Mouse (Mus musculus): ENCODE results near the gene Rbfox1.

Rbfox1 gene

DNA sequence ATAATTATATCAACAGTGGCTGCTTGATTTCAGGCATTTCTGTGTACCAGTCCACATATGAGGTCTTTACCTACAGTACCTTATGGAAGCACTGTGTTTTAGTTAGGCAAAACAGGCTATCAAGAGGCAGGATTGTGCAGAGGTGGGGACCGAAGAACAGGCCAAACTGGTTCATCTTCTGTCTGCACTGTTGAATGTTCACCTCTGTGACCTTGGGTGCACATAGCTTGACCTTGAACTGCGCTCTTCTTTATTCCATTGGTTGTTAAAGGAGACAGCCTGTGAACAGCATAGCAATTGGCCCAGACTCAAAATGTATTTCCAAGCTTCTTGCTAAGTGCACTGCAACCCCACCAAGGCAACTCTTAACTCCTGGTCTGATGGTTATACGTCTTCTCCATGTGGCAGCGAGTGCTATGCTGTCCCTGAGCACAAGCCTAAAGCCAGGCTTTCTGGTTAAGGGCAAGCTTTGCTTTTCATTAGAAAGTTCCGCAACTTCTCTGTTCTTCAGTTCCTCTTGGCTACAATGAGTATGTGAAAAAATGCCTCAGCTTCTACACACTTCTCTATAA lies 1196.6 kb downstream of the Rbfox1 start:
- ATAC-seq (ENCODE audit: low TSS enrichment), result no peak

DNA sequence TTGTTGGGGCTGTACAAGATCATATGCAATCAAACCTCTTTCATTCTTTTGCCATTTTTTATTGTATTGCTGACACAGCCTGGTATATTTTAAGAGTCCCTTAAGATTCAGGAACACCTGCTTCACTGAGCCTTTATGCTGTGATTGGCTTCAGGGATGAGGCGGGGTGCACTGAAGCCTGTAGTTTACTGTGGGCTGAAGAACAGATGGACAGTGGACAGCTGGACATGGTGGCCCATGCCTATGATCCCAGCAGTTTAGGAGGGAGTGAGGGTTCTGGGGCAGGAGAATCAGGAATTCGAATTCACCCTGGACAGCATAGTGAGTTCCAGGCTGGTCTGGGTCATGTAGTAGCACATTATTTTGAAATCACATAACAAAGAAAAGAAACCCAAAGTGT lies 1198.8 kb downstream of the Rbfox1 start:
- no peak for ATAC-seq (ENCODE audit: low TSS enrichment)

DNA sequence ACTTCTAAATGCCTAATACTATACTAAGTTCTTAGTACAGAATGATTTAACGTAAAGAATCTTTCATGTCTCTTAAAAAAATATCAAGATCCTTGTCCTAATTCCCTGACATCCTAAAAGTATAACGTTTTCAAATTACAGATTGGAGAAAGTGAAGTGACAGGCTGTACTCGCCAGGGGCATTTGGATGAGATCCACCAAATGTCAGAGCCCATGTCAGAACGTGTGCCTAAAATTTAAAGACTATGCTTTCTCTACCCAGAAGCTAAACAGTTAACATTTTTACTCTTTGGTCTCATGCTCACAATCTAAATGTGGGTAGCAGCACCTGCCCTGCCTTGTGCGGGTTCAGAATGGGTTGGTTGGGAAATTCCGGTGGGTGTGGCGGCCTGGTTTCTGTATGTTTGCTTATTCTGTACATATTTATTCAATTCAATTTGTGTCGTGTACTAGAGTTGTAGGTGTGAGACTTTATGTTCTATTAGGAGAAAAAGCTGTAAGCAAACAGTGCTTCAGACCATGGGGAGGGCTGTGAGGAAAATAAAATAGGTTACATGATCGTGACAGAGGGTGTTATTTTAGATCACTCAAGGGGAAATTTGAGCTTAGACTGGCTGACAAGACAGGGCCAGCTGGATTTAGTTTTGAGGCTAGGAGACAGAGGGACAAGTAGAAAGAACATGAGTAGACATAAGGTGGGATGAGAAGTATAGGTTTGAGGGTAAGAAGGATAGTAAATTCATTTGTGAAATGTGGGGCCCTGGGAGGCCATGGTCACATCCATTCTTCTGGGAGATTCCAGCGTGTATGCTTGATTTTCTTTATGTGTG lies 1203.7 kb downstream of the Rbfox1 start:
- peak; percentile 22; the same call in 1 of the 2 replicates for ATAC-seq (ENCODE audit: low TSS enrichment)

DNA sequence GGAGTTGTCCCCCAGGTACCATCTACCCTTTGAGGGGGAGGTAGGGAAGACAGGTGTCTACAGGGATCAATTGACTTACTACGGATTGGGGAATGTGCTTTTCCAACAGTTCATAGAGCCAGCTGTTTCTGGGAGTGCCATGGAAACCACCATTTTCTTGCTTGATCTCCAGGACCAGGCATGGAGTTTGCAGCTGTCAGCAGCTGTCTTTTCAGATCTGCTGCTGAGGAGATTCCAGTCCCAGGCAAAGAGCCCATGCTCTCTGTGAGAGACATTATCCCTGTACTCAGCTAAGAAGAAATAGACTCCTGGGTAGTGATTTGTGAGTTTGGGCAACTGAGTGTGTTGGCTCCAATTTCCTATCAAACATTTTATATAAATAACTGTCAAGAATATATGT lies 1204.3 kb downstream of the Rbfox1 start:
- ATAC-seq (ENCODE audit: low TSS enrichment), result no peak

DNA sequence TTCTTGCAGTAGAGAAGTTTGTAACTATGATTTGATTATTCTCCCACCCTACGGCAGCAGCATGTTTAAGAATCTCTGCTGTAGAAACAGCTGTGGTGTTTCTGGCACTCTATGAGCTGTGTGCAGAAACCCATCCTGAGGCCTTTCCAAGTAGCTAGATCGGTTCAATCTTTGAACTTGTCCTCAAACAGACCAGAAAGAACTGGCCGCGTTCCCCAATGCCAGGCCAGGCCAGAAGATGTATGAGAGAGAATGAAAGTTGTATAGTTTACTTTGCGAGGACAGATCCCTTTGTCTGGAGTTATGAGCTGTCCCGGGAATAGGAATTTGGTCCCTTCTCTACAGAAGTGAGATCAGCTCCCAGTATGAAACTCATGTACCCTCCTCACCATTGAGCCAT lies 1205.0 kb downstream of the Rbfox1 start:
- ATAC-seq (ENCODE audit: low TSS enrichment), result no peak

DNA sequence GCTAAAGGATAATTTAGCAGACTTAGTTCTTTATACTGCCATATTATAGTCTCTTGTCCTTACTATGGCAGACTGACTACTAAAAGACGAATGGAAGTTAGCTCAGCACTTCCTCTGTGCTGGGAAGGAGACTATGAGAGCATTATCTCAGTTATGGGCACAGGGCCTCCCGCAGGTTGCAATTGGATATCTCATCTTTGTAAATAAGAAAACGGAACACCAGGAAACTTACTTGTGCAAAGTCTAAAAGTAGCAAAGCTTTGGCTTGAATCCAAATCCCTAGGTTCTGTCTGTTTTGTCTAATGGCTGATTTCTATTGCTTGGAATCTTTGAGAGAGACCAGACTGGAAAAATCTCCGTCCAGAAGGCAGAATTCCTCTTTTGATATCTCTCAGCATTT lies 1207.7 kb downstream of the Rbfox1 start:
- no peak for ATAC-seq (ENCODE audit: low TSS enrichment)

DNA sequence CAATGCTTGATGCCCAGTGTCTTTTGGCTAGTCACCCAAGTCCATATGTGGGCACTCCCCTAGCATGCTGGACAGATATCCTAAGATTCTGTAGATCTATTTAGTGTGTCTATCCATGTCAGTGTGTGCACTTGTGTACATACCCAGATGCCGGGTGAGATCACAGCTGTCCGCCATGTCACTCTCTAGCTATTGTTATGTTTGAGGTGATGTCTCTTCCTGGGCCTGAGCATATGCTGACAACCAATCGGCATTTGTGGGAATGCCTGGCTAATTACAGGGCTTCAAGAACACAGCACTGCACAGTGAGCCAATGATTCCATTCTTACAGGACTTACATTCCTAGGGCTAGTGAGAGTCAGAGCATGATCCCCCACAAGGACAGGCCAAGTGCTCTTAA lies 1208.5 kb downstream of the Rbfox1 start:
- ATAC-seq (ENCODE audit: low TSS enrichment), result no peak

DNA sequence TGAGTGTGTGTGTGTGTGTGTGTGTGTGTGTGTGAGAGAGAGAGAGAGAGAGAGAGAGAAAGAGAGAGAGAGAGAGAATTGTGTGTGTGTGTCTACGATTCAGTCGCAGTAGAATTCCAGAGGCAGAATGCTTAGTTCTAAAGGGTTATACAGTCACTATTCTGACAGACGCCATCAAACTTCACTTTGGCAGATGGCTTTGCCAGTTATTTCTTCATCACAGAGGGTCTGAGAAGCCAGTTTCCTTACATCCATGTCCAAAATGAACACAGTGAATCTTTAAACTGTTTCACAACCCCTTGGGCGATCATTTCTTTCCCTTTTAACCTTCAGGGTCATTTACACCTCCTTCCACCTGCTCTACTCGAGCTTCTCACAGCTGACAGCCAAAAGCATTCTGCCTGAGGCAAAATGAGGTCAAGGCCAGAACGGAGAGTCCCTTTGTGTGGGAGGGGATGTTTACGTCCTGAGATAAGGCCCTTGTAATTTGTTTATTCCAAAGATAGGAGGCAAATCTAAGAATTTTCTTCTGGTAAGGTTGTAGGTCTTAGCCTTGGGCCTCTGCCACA lies 1209.1 kb downstream of the Rbfox1 start:
- ATAC-seq (ENCODE audit: low TSS enrichment), result no peak

DNA sequence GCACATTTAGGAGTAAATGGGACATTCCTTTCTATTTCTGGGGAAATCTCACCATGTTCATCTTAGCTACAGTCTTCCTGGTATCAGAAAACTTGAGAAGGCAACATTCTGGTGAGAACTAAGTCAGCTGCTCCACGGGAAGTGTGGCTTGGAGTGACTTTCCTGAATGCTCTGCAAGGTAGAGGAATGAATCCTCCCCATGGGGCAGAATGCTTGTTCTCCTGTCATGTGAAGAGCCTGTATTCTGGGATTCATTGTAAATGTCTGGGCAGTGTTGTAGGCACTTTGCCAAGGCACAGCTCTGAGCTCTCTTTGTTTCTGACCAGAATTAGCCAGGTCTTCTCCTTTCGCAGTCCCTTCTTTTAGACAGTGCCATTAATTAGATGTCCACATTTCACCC lies 1211.9 kb downstream of the Rbfox1 start:
- ATAC-seq (ENCODE audit: low TSS enrichment), result peak; percentile 52

DNA sequence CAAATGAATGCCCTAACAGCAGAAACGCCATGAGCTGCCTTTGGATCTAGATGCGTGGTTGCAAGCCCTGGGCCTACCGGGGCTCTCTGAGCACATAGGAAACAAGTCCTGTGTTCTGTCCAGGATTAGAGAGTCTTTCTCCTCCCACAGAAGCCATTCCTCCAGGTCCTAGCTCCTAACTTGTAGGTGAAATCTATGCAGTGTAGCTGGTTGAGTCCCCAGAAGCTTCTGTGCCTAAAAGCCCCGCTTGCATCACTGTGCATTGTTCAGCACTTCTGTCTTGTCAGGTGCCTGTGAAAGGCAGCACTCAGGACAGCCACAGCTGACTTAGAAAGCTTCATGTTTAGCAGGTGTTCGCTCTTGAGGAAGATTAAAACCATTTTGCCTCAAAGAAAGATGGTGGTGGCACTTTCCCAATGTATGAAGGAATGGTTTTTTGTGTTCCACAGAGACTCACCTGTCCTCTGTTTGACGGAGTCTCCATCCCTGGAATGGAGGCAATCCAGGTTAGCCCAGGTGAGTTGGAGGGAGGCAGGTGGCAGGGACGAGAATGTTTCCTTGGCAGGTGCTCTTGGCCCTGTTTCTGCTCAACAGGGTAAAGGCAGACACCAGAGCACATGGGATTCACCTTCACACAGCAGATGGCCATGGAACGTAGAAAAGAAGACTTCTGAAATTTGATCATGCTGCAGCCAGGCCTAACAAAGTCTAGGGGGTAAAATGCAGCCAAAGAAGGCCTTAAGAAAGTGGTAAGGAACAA lies 1213.0 kb downstream of the Rbfox1 start:
- no peak for ATAC-seq (ENCODE audit: low TSS enrichment)

DNA sequence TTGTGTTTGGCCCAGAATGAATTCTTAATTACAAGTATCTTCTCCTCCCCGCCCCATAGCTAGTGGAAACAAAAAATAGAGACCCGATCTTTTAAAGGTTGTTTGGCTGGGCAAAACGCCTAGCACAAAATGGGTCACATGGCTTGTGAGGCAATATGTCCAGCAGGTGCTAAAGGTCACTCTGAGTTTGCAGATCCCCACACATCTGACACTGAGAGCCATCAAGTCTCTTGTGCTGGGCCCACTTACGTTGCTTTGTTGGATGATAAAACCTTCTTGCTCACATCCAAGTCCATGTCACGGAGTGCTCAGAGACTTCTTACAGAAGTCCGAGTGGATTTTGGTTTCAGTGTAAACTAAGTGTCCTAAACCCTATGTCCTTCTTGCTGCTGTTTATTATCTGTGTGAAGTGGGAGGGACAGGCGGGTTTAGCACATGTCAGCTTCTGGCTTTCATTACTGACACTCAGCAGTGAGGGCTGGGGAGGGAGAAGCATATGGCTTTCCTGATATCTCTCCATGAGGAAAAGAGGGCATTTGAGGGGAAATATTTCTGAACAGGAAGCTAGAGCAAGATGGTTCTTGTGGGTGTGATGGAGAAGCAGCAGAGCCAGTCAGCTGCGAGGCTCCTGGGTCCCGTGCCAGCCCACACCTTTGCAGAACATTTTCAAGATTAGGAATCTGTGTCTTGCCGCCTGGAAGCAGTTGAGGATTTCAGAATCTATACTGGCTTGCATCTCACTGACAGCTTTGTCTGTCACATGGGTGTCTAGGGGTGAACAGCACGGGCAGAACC lies 1214.5 kb downstream of the Rbfox1 start:
- ATAC-seq (ENCODE audit: low TSS enrichment), result peak; percentile 78

DNA sequence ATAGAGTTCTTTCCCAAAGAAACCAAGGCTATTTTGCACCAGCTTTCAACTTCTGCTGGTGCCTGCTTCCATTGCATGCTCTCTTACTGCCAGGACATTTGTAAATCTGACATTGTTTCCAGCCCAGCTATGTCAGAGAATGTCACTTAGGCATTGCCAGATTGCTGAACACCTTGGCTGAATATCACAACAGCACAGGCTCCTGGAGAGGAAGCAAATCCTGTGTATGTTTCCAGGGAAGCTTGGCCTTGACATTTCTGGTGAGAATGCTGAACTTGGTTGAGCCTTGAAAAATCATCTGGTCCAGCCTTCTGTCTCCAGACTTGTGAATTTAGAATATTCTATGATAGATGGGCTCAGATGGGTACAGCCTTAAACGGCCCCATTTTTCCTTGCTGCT lies 1217.3 kb downstream of the Rbfox1 start:
- ATAC-seq (ENCODE audit: low TSS enrichment), result no peak

DNA sequence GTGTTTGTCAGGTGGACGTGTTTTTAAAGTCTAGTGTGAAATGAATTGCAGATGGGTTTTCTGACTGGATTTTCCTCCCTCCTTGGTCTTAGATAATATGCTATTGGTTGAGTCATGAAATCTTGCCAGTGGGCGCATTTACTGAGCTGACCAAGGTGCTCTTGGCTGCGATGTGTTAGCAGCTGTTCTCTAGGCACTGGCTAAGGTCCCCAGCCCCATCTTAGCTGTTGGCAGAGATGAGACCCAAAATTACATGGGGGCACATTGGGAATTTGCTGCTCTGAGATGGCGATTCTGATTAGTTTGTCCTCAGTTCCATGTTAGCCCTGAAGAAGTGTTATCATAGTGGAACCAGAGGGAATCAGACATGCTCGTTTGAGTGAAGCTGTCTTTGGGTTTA lies 1218.1 kb downstream of the Rbfox1 start:
- ATAC-seq (ENCODE audit: low TSS enrichment), result no peak

DNA sequence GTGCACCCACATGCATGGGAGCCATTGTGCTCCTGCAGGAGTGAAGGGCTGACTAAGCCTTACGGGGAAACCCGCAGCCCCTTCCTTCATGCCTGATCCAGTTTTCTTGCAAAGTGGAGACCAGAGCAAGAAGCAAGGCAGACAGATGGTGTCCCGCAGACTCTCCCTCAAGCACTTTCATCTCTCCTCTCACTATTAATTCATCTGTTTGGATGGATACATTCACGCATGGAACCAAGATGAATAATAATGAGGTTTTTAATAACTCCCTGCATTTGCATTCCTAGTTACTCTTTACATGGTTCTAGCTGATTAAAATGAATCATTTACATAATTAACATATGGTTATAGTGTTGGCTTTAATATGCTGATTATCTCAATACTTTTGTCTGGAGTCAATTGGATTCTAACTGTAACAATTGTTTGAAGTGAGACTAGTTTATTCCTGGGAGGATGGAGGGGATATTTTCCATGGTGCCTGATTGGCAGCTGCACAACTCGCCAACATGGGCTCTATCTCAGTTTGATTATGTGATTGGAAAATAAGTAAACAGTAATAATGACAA lies 1221.4 kb downstream of the Rbfox1 start:
- ATAC-seq (ENCODE audit: low TSS enrichment), result no peak

DNA sequence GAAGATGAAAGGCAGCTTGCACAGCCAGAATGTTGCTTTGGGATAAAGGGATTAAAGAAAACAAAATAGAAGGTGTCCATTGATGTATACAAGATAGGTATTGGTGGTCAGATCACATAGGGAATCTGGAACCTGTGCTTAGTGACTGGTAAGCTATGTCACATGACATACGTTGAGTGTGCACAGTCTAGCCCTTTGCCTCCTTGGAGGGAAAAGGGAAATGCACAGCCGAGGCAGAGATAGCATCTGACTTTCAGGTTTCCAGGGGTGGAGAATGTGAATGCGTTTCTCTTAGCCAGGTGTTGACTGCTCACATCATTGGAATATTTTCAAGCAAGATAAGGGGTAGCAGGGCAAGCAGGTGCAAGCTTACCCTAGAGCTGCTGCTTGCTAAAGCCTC lies 1230.8 kb downstream of the Rbfox1 start:
- no peak for ATAC-seq (ENCODE audit: low TSS enrichment)

DNA sequence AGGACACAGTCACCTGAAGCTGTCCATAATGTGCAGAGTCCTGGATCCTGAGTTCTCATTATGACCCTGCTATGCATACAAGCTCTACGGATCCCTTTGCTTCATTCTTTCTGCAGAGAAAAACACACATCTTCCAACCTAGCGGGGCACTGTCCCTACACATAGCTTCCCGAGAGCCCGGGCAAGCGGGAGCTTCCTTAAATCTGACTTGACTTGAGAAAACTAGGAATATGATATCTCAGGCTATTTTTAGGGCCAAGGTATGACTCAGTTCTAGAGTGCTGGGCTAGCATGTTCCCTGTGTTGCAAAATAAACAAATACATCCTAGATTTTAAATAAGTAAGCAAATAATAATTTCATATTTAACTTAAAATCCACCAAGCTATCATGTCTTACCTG lies 1244.4 kb downstream of the Rbfox1 start:
- 0 out of 2 replicates have a peak, but pooled peaks have one; percentile 24 for ATAC-seq (ENCODE audit: low TSS enrichment)

DNA sequence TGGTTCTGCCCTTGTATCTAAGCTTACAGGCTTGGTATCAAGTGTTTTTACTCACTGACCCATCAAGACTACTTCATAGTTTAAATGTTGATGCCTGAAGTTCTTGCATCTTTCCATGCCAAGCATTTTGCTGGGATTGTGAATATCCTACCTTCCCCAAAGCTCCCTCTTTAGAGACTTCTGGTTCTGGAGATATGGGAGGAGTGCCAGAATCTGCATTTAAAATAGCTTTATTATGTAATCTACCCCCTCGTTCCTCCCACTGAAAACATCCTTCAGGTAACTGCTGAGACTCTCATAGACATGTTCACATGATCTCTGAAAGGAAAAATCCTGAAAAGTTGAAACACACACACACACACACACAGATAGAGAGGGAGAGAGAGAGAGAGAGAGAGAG lies 1247.3 kb downstream of the Rbfox1 start:
- ATAC-seq (ENCODE audit: low TSS enrichment), result no peak

DNA sequence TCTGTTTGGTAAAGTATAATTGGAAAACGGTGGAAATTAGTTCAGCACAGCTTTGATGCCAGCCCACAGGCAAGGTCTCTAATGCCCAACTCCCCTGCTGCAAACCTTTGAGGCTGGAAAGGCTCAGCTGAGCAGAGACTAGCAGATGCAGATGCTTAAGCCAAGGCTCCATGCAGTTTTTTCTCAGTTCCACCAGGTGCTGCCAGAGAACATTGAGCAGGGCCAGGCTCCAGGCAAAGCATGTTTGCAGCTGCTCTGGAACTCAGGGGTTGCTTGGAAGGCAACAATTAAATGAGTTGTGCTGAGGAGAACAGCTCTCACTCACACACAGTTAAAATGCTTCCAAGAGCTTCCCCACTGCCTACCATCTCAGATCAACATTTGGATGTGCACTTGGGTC lies 1251.8 kb downstream of the Rbfox1 start:
- ATAC-seq (ENCODE audit: low TSS enrichment), result peak; percentile 76

DNA sequence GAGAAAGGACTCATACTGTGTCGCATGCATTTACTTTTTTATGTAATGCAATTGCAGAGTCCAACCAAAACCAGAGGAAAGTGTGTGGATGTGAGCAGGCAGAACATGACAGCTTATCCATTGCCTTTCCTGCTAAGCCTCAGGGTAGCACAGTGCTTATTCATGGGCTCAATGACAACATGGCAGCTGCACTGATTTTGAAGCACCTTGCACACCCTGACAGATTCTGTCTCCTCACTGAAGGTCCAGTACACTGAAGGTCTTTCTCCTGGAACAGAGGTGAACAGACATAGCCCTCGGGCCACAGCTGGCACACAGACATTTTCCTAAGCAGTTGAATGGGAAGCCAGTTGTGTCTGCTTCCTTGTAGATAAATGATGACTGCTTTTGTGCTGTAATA lies 1254.3 kb downstream of the Rbfox1 start:
- ATAC-seq (ENCODE audit: low TSS enrichment), result no peak

DNA sequence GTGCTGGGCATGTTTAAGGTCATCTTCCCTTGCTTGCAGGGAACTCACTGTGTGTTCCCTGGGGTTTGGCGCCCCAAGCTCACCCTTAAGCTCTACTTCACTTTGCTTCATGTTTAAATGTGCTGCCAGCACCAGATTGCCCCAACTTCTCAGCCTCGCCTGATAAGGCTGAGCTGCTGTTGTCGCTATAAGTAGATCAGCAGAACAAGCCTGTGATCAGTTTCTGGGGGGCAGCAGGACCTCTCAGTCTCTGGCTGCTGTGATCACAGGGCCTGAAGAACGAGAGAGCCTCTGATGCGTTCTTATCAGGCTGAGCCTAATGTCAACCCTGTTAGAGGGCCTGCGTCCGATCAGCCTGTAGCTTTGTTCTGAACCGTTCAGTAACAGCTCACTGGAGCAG lies 1255.8 kb downstream of the Rbfox1 start:
- peak; percentile 18; the same call in 1 of the 2 replicates for ATAC-seq (ENCODE audit: low TSS enrichment)

DNA sequence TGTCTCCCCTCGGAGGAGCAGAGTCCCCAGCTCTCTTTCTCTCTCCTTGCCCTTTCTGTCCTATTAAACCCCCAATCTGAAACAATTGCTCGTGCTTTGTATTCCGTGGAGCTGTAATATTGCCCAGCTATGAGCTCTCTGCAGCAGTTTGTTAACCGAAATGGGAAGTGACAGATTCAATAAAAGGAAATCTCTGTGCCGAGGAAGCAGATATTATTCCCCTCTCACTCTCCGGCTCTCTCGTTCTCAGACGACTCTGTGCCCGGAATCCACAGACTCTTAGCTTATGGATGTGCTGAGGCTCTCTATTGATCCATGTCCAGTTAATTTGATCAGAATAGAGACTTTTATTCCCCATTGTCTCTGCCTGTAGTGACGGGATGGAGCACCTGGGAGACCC lies 1260.3 kb downstream of the Rbfox1 start:
- no peak for ATAC-seq (ENCODE audit: low TSS enrichment)
